Mouse (Mus musculus) adrenal gland, adult 8-10 months (tissue): ENCODE data around the gene Acot1. TPM values are rescaled to one million over a fixed set of nuclear protein-coding genes. Genes with fewer than 3 reads are reported as not detected.
"Not testable (repeated sequence)": the region's sequence is repeated elsewhere in the genome, so short reads cannot be mapped to it uniquely, and the experiment has no call there.

Experiments
- DNase-seq: peaks from one replicate; pipeline ENCODE4 v3.0.0; 2022
- total RNA-seq, 4 experiments: library from RNA; stranded (reverse); gene quantifications; 2 replicates each; pipeline ENCODE4 v1.2.4; 2022

The Acot1 gene
- total RNA-seq, 4 experiments from 2014 or later, result 4.8 to 15.3 (median 12.3) TPM

GRCm38 (mm10) chr12:84022266-84022665 is 13.0 kb downstream of the Acot1 start:
- not testable (repeated sequence) for DNase-seq

GRCm38 (mm10) chr12:84023052-84023745 is 13.9 kb downstream of the Acot1 start:
- no peak for DNase-seq

- no peak for DNase-seq
Observed at GRCm38 (mm10) chr12:84025888-84026287, 16.6 kb downstream of the Acot1 start.

GRCm38 (mm10) chr12:84028328-84028727 is 19.0 kb downstream of the Acot1 start:
- DNase-seq, result not testable (repeated sequence)

- DNase-seq, result not testable (repeated sequence)
Observed at GRCm38 (mm10) chr12:84029043-84029442, 19.8 kb downstream of the Acot1 start.

DNA sequence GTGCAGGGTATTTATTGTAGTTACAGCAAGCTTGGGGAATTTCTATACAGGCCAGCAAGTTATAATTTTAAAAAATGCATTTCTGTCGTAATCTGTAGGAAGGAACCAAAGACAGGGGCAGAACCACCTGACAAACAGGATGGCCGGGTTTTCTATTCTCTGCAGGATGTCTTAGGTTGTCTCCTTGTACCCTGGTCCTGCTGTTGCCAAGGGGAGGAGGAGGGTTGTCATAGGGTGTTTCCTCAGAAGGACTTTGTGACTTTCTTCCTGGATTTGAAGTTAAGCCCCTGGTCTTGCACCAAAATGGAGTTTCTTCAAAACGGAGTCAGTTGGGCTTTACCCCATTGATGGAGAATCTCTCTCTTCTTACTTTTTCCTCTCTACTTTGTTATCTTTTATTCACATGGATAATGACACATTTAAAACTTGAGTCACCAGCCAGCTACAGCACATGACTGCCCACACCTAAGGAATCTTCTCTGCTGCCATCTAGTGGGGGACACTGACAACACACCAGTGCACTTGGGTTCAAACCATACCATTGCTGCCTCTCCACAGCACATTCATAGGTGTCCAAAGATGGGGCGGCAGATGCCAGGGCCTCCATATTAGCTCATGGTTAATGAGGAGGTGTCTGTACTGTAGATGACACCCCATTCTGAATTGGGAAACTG is 21.5 kb downstream of the Acot1 start:
- peak; percentile 65 for DNase-seq

- DNase-seq, result no peak
Observed at GRCm38 (mm10) chr12:84032854-84033253, 23.6 kb downstream of the Acot1 start.

DNA sequence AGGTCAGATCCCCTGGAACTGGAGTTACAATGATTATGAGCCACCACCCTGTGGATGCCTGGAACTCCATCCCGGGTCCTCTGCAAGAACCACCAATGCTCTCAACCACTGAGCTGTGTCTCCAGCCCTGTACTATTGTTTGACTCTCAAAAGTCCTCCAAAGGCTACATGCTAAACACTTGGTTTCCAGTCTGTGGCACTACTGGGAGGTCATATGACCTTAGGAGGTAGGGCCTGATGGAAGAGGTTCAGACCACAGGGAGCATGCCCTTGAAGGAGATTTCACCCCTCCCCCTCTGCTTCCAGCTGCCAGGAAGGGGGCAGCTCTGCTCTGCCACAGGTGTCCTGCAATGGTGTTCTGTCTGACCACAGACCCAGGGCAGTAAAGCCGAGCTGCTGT is 24.0 kb downstream of the Acot1 start:
- DNase-seq, result not testable (repeated sequence)

DNA sequence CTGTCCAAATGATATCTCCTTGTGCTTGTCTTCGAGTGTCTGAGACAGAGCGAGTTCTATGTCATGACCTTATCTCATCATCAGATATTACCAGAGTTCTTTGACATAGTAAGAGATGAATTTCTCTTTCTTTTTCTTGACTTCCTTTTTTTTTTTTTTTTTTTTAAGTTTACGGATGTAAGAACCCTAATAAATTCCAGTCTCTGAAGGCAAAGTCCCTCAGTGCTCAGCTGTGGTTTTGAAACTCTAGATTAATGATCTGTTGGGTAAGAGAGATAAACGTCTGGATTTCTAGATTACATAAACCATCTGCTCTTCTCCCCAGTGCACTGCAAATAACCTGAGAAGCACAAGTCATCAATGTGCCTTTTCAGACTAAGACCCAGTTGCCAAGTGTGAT is 24.8 kb downstream of the Acot1 start:
- DNase-seq, result no peak

- peak; percentile 24 for DNase-seq
Observed at GRCm38 (mm10) chr12:84038241-84038640, 29.0 kb downstream of the Acot1 start, which contains the start of gene Acot4. Gene Acot4, plus strand, starts transcription at chr12:84038379.

GRCm38 (mm10) chr12:84038691-84039111 is 29.4 kb downstream of the Acot1 start, which contains the start of gene Gm49366:
Gene Gm49366, plus strand, starts transcription at chr12:84038935.
- not testable (repeated sequence) for DNase-seq

GRCm38 (mm10) chr12:84042248-84042647 is 33.0 kb downstream of the Acot1 start:
- no peak for DNase-seq

DNA sequence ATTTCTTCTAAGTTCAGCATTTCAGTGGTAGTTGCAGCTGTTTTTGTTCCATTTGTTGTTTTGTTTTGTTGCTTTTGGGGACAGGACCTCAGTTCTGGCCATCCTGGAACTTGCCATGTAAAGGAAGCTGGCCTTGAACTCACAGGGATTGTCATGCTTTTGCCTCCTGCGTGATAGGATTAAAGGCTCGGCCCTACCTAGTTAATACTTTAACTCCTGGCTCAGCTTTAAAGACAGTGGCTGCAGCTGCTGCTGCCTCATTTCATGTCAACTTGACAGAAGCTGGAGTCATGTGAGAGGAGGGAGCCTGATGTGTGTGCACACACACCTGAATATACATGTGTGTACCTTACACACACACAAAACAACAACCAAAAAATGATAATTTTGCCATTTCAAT is 34.8 kb downstream of the Acot1 start:
- no peak for DNase-seq

DNA sequence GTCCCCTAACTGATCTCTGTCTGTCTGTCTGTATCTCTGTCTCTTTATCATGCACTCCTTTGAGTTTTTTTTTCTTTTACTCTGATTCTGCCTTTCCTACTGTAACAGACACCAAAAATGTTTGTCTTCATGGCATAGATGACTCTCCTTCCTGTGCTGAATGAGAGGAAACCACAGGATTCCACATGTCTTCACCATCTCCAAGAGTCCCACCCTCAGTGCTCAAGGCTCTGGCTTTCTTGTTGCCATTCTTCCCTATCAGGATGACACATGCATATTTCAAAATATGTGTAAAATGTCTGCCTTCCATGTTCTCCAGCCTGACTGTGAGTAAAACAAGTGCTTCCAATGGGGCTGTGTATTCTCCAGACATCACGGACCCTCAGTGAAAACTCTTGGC is 37.6 kb downstream of the Acot1 start:
- DNase-seq, result no peak

DNA sequence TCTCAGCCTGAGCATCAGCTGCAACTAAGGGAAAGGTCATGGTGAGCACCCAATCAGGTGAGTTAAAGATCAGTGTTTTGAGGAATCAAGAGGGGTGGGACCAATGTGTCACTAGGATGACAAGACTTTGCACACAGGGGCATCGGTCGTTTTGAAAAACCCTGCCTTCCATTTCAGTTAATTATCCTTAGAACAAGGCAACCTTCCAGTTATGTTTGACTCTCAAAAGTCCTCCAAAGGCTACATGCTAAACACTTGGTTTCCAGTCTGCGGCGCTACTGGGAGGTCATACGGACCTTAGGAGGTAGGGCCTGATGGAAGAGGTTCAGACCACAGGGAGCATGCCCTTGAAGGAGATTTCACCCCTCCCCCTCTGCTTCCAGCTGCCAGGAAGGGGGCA is 41.5 kb downstream of the Acot1 start:
- not testable (repeated sequence) for DNase-seq

- DNase-seq, result no peak
Observed at GRCm38 (mm10) chr12:84051937-84052474, 42.7 kb downstream of the Acot1 start, which contains the start of gene Acot3. Gene Acot3, plus strand, starts transcription at chr12:84052144.

DNA sequence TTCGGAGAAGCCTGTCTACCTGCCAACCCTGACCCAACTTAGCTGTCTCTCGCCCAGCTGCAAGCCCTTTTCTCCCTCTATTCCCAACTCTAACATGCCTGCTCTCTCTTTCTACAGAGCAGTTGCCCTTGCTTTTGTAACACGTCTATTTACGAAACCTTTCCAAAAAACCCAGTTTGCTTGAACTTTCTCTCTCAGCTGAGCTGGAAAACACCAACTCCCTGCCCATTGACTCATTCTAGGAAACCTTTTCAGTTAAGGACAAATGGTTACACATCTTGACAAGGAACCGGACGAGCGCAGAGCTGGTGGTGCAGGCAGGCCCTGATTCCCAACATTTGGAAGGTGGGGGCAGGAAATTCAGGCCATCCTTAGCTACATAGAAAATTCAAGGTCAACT is 43.3 kb downstream of the Acot1 start:
- no peak for DNase-seq

DNA sequence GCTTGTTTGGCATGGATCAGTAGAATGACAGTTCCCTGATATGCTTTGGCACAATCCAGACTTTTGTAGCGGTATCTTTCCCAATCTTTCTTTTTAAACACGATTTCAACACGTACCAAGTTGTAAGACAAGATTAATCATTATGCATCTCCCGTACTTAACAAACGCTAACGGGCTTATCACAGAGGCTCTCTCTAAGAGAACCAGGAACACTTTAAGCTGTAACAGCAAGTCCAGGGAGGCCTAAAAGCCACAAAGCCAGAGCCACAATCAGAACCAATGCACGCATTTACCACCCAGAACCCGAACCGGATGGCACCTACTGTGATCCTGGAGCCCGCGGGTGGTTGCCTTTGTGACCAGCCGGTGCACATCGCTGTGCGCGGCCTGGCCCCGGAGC is 43.9 kb downstream of the Acot1 start:
- DNase-seq, result no peak

GRCm38 (mm10) chr12:84053679-84054391 is 44.5 kb downstream of the Acot1 start:
- DNase-seq, result no peak

DNA sequence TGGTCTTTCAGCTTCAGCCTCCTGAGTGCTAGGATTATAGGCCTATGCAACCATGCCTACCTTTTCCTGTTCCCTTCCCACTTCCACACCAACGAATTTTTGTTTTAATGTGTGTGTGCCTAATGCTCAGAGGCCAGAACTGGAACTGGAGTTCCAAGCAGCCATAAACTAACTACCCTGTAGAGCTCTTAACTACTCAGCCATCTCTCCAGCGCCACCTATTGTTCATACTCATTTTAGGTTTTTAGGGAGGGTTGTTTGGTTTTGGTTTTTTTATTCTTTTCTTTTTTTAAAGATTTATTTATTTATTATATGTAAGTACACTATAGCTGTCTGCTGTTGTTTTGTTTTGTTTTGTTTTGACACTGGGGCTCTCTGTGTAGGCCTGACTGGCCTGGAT is 51.7 kb downstream of the Acot1 start:
- no peak for DNase-seq

- no peak for DNase-seq
Observed at GRCm38 (mm10) chr12:84062336-84062735, 53.0 kb downstream of the Acot1 start.

GRCm38 (mm10) chr12:84063228-84063627 is 53.9 kb downstream of the Acot1 start:
- no peak for DNase-seq

GRCm38 (mm10) chr12:84063833-84064232 is 54.5 kb downstream of the Acot1 start:
- DNase-seq, result no peak
